Mouse (Mus musculus): ENCODE data around the gene Htr1b. TPM values are rescaled to one million over a fixed set of nuclear protein-coding genes. Genes with fewer than 3 reads are reported as not detected.

The Htr1b gene
- under 1 TPM; 0.05 to 0.85 TPM for polyA plus RNA-seq (2012; fragmentation: generic; extraction: Trizol)

GRCm38 (mm10) chr9:81633437-81633973 lies at the start of gene Htr1b:
Gene Htr1b, minus strand, starts transcription at chr9:81633828.

Other genes starting within 250 kb of the Htr1b start
- gene Mei4, start 229.8 kb upstream of the Htr1b start, polyA plus RNA-seq (2012; fragmentation: generic; extraction: Trizol), result under 1 TPM in 1 of 2 experiments, not detected in 1; 0.04 TPM

All from C3H10T1/2 (cell line).